Mouse (Mus musculus): Measurements from ENCODE around the gene Anapc16.
A peak's percentile ranks its signal among the peaks of the same experiment; 100 is the strongest.
"Not testable (repeated sequence)": the region's sequence is repeated elsewhere in the genome, so short reads cannot be mapped to it uniquely, and the experiment has no call there.

The Anapc16 gene

DNA sequence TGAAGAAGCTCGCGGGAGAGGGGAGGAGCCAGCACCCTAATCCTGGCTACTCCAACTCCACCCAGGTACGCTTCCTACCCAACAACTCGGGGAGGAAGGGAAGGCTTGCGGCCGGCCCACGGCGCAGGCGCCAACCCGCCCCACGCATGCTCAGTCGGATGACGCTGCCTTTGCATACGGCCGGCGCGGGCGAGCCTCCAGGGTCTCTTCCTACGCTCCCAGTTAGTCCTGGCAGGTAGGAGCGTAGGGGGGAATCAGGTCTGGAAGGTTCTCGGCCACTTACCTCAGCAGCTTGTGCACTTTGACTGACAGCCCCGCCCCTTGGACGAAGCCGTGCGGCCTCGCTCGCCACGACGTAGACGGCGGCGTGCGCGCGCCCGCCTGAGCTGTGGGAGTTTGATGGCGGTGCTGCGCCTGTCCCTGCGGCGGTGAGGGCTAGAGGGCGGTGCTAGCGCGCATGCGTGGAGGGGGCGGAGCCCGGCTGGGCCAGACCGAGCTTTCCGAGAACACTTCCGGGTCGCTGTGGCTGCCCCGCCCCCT, at the start of gene Anapc16, which contains the start of gene Ascc1:
Gene Anapc16, minus strand, starts transcription at position 463 of the 540 bp plus-strand sequence.
Gene Ascc1, plus strand, starts transcription at position 133 of the 540 bp plus-strand sequence.
- DNase-seq: peak; percentile 97

DNA sequence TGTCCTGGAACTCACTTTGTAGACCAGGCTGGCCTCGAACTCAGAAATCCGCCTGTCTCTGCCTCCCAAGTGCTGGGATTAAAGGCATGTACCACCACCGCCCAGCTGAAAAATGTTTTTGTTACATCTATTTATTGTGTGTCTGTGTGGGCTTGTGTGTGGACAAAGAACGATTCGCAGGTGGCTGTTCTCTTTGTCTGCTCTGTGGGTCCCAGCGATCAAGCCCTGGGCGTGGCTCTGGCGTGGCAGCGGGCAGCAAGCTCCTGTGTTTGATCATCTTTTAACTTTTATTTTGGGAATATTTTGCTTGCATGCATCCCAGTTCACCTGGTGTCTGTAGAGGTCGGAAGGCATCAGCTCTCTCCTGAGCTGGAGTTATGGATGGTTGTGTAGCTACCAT, 47.6 kb upstream of the Anapc16 start:
- no peak for DNase-seq

DNA sequence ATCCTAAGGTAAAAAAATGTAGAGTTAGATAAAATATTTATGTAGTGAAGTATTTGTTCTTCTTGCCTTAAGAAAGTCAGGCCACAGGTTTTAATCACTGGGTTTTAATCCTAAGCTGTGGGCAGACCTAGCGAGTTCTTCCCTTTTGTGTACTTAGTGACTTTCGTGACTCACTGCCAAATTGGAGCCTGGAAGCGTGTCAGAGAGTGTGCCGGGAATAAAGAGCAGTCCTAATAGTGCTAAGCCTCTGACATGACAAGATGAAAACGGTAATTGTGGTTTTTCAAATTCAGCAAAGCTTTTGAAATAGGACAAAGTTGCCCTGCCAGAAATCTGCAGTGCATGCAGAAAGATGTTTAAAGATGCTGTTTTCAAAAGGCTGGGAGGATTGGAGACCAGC, 43.8 kb upstream of the Anapc16 start:
- DNase-seq: peak; percentile 26

DNA sequence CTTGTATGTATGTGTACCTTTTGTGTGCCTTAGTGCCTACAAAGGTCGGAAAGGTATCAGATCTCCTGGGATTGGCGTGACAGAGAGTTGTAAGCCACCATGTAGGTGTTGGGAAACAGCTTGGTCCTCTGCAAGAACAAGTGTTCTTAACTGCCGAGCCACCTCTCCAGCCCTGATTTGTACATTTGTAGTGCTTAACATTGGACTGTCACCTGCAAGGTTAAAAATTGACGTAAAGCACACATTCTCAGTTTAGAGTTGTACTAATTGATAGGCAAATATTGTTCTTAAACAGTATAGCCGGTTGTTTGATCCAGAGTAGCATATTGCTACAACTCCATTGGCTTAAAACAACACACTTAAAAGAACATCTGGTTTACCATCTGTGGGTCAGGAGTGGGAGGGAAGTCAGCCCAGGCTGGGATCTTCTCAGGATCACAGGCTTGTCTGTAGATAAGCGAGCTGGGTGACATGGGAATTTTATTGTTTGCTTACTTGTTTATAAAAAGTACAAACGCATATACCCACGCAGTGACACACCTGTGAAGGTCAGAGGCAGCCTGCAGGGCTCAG, 39.5 kb upstream of the Anapc16 start:
- no peak for DNase-seq

DNA sequence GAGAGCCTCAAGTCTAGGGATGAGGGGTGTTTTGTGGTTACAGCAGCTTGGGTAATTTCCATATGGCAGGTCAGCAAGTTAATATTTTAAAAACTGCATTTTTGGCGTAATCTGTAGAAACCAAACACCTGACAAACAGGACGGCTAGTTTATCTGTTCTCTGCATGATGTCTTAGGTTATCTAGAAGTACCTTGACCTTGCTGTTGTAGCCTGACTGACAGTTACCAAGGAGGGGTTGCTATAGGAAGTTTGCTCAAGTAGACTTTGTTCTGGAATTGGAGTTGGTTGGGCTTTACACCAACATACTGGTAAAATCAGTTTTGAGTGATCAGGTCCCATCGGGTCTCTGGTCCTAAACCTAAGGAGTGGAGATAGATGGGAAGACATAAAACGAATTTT, 32.8 kb upstream of the Anapc16 start:
- no peak for DNase-seq

DNA sequence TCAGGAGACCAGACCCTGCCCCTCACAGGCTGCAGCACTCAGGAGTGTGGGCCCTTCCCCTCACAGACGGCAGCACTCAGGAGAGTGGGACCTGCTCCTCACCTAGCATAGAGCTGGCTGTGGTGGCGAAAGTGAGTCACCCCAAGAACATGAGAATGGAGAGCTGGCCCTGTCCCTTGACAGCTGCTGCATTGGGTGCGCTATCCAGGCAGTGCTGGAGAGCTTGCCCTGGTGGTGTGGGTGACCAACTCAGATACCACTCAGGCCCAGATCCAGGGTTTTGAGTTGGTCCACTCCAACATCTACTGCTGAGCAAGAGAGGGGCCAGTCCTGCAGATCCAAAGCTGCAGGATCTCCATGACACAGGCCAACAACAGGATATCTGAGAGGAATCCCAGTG, 31.7 kb upstream of the Anapc16 start:
- no peak for DNase-seq

DNA sequence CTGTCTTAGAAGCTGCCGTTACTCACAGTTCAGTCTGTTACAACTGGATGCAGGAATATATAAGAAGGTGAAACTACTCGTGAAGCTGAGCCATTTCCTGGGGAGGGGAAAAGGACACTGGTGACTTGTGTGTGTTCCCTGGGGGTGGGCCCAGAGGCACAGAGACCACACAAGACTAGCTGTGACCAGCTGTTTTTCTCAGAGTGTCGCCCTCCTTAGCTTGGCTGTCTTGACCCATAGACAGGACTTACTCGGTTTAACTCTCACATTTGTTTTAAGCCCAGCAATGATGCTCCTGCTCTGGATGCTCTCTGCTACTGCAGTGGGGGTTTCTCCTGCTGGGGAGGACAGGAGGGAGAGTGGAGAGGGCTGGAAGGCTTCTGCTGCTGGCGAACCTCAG, 30.1 kb upstream of the Anapc16 start:
- DNase-seq: no peak

DNA sequence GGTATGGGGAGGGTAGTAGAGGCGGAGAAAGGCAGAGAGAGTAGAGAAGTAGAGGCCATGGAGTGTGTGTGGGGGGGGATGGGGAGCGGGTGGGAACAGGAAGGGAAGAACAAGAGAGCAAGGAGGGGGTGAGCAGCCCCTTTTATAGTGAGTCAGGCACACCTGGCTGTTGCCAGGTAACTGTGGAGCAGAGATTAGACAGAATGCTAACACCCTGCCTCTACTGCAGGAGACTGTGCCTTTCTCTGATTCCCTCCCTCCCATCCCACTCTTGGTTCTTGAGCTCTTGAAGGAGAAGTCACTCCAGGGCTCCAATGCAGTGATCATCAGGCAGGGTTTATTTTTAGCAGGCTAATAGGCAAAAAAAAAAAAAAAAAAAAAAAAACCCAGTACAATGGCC, 29.7 kb upstream of the Anapc16 start:
- no peak for DNase-seq

DNA sequence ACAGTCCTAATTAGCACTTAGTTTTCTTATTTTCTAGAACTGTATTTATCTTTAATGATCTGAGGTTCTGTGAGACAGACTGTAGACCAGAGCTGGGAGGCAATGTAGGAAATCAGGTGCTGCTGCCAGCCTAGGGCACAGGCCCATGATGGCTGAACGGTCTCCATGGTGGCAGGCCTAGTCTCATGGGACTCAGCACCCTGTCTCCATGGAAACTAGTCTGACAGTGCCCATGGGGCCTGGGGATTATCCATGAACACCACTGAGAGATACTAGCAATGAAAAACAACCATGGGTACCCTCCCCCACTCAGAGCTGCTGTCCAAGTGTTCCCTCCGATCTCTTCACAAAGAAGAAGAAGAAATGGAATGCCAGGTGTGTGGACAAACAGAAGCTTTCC, 29.1 kb upstream of the Anapc16 start:
- DNase-seq: no peak

DNA sequence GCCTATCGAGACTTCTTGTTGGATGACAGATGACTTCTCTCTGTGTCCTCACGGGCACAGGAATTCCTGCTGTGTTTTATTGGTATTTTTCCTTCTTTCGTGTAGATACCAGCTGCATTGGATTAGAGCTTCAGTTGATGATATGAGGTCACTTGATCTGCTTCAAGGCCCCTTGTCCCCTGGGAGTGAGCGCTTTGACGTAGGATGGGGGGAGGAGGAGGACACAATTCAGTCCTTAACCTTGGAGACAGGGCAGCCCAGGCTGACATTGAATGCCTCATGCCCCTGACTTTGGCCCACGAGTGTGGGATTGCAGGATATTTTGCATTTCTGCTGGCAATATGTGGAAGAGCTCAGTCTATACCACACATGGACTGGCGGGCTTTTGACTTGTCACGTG, 28.6 kb upstream of the Anapc16 start:
- DNase-seq: no peak

DNA sequence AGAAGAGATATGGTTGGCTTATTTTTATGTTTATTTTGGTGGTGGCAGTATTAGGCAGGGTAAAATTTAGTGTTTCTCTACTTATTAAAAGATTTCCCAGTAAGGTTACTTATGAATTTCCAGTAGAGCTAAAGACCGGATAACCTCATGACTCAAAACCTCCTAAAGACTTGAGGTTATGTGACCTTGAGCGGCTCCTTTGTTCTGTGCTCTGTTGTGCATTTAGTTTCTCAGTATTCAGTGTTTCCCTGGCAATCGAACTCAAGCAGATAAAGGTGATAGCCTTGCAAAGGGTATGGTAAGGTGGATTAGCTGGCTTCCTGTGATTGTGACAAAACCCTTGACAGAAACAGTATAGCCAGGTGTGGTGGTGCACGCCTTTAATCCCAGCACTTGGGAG, 26.5 kb upstream of the Anapc16 start:
- no peak for DNase-seq

DNA sequence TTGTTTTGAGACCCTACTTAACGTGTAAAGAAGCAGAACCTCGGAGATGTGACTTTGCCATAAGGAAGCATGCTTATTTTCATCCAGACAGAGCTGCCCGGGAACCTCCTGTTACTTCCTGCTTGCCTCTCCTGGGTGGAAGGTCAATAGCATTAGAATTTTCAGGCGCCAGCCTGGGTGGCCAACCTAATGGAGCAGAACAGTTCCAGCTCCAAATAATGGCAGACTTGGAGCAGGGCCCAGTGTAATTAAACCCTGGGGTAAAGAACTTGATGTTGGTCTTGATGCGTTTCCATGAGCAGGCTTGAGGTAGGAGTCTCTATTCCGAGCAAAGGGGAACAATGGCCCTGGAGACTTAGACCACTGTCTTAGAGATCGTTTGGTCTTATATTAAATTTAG, 26.0 kb upstream of the Anapc16 start:
- DNase-seq: no peak

DNA sequence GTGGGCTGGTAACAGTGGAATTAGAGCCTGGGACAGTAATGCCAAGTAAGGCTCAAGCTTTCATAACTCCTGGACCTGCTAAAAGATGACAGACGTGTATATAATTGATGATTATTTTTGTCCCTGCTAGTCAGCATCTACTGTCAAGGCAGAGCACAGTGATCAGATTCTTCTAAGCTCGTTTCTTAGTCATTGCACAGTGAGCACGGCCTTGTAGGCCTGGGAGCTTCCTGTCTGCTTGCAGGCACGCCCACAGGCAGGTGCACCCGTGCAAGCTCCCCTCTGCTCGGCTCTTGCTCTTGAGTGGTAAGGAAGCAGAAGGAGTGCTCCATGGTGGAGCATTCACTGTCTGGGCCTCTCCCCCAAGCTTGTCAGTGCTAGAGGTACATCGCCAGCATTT, 25.2 kb upstream of the Anapc16 start:
- DNase-seq: peak; percentile 29

DNA sequence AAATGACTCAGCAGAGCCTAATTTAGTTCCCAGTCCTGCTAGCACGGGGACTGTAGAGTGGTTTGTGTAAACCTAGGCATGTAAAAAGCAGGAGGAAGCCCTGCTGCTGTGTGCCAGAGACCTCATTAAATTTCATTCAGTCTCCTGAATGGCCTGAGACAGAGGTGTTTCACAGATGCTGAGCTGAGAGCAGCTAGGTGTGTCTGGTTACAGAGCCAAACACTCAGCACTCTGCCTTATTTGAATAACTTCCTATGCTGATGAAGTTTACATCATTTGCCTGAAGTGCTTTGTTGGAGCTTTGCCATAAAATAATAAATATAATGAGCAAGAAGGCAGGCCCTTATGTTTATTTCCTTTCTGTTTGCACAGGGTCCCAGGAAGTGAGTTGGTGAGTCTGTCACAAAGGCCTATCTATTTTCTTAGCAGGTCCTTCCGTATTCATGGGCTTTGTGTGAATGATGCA, 24.7 kb upstream of the Anapc16 start:
- no peak for DNase-seq

DNA sequence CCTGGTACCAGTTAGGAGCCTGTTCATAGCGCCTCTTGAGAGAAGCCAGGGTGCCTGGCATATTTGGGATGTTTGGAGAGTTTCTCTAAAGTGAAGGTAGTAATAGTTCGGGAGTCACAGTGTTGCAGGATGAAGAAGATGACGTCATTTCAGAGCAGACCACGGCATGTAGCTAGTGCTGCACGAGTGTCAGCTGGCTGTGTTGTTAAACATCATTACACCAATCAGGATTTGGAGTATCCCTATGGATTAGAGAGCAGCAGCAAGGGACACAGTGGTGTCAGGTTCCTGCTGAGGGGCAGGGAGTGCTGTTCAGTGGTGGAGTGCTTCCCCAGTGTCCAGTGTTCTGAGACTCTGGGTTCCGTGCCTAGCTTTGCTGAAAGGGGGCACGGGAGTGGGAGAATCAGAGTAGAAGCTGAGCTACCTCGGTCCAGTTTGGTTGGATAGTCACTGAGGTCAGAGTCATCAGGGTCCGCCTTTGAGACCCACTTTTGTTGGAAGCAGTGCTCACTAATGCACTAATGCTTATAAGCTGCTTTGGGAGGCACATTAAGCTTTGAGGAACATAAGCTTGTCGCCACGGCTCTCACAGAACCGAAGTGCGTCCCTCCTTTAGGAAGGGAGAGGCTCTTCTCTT, 23.9 kb upstream of the Anapc16 start:
- DNase-seq: no peak

DNA sequence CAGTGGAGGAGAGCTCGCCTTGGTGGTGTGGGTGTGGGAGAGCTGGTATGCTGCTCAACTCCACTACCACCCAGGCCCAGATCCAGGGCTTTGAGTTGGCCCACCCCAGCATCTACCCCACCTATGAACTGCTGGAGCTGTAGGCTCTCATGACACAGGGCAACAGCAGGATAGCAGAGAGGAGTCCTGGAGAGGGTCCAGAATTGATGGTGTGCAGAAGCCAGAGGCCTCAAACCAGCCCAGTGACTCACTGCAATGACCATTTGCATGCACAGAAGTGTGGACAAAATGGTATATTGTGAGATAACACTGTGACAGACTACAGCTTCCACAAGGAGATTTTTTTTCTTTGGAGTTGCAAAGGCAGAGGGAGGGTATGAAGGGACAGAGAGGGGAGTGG, 20.8 kb upstream of the Anapc16 start:
- no peak for DNase-seq

DNA sequence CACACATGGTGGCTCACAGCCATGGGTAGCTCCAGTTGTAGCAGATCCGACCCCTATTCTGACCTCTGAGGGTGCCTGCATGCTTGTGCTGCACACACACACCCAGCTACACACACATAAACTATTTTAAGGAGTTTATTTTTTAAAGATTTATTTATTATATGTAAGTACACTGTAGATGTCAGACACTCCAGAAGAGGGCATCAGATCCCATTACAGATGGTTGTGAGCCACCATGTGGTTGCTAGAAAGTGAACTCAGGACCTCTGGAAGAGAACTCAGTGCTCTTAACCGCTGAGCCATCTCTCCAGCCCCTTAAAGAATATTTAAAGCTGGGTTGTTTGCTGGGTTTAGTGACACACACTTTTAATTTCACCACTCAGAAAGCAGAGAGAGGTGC, 16.4 kb upstream of the Anapc16 start:
- no peak for DNase-seq

DNA sequence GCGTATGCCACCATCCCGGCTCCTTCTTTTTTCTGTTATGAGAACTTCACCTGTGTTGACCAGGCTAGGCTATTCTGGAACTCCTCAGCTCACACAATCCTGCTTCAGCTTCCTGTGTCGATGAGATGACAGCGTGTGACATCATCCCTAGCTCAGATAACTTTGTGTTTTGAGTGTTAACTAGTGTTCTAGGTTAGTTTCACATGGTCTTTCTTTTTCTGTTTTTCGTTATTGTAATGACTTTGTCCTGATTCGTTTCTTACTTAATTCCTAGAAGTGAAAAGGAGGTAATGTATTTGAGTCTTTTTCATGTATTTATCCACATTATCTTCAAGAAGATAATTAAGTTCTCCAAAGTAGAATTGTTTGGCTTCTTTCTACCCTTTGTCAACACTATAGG, 13.3 kb upstream of the Anapc16 start:
- no peak for DNase-seq

DNA sequence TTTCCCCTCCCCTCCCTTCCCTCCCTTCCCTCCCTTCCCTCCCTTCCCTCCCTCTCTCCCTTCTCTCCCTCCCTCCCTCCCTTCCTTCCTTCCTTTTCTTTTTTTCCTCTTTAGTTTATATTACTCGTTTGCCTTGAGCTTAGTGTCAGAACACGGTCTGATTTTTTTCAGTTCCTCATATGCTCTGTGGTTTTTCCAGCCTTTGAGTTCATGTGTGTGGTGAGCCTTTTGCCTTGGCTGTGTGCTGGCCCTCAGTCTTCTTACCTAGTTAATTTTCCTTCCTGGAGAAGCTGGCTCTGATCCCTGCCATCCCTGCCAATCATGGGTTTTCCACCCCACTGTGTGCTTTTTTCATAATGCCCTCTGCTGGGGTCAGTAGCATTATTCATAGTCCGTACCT, 6.2 kb upstream of the Anapc16 start:
- DNase-seq: no peak

DNA sequence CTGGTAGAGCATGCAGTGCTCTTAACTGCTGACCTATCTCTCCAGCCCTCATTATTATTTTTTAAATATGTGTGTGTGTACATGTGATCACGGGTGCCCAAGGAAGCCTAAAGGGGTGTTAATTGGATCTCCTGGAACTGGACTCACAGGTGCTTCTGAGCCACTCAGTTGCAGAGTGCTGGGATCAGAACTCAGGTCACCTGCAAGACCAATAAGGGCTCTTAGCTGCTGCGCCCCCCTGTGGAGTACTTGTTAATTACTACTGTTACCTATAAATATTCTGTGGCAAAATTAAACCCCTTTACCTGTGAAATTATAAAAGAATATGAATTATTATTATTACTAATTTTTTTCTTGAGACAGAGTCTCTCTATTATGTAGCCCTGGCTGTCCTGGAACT, 2.3 kb upstream of the Anapc16 start:
- no peak for DNase-seq

DNA sequence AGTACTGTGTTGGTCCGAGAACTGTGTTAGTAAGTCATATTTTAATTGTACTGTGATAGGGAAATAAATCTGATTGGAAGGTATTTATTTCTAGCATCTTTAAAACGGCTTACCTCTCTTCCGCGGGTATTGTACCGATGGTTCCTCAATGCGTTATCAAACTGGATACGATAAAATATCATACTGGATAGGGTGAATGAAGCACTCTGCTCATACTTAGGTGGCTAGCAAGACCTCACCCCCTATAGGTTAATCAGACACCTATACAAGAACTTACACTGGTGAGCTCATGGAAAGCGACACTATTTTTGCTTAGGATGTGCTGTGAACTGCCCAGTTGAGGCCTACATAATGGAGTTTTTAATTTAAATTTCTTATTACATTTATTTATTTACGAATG, 912 bp upstream of the Anapc16 start:
- no peak for DNase-seq

DNA sequence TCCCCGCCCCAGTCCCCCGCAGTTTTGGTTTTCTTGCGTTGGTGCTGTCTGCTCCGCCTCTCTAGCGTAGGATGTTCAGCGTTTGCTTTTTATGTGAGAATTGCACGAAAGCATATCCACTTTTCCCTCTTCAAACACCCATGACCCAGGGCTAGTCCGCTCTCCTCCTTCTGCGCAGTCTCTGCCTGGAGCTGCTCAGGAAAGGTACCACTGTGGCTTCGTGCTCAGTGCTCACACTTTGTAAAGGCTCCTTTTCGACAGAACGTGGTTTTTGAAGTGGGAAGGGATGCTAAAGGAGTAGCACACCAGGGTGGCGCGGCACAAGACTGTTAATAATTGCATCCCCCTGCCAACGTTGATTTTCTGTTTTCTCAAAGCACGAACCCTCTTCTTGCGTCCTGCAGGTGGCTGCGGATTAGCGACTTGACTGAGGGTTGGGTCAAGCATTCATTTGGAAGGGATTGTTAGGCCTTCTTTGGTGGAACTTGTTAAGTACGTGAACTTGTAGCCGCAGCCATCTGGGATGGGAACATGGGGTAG, 348 bp upstream of the Anapc16 start:
- no peak for DNase-seq

DNA sequence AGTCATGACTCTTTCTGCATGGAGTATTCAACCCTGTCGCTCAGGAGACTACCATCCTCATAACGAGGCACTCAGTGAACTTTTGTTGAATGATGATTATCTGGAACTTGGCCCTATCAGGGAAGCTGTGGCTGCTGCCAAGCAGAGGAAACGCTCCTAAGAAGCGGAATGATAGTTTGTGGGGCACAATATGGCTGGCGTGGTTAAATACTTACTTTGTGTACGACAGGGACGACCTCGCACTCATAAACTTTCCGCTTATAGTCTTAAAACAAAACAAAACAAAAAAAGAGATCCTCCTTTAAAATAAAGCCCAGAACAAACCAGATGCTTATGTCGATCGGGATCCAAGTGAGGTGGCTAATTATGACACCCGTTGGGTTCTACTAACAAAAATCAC, 732 bp downstream of the Anapc16 start:
- DNase-seq: no peak

DNA sequence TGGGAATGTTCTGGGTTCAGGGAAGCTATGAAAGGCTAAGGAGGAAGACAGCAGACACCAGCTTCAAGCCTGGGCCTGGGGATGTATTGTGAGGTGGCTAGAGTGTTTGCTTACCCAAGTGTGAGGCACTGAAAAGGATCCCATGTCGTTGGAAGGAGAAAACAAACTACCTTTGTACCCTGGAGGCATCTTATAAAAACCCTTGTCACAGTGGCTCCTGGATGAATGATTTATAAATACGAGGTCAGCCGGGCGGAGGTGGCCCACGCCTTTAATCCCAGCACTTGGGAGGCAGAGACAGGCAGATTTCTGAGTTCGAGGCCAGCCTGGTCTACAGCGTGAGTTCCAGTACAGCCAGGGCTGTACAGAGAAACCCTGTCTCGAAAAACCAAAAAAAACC, 1.3 kb downstream of the Anapc16 start:
- not testable (repeated sequence) for DNase-seq

DNA sequence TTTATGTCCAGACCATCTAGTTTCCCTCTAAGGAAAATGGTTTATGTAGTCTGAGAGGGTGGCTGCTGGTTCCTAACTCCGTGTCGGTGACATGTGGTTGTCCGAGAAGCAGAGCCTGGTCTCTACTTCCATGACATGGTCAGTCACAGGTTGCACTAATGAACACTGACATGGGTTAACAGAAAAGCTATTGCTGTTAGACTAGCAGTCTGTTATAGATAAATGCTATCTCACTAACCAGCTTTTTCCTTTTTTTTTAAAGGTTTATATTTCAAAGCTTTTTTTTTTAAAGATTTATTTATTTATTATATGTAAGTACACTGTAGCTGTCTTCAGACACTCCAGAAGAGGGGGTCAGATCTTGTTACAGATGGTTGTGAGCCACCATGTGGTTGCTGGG, 3.9 kb downstream of the Anapc16 start:
- no peak for DNase-seq
